ENCODE assay signal across 25 mouse cellular contexts in genomic region chr12:36013216-36013910, GRCm38 (mm10). TPM values are rescaled to one million over a fixed set of nuclear protein-coding genes. Genes with fewer than 3 reads are reported as not detected.
"Had no signal": no experiment of that assay in that cellular context is flagged by ENCODE, and none has a peak within 500 bp of the region (broad histone marks: within the 10 kb centered on the region; RNA-seq: fewer than 3 reads in every experiment).

No protein-coding gene starts in this region.

- H3K4me2 ChIP-seq: lung, embryonic 15.5 days; midbrain, embryonic 12.5 days; neural tube, embryonic 12.5 days had no signal

- ATAC-seq: liver, postnatal 0 days; lung, postnatal 0 days had no signal

- H3K9me3 ChIP-seq: lung, embryonic 15.5 days; megakaryocyte, embryonic 14.5 days; midbrain, embryonic 12.5 days; neural tube, embryonic 12.5 days had no signal

- H3K27ac ChIP-seq: lung, embryonic 15.5 days; macrophage; midbrain, embryonic 12.5 days; neural tube, embryonic 12.5 days had no signal

- DNase-seq: liver, postnatal 0 days; lung, adult 2 months; lung, postnatal 14 days; lung, postnatal 36 days; midbrain, embryonic 14.5 days; retina, postnatal 1 day; right cerebral cortex, adult 18-20 months; right cerebral cortex, postnatal 25 days; right cerebral cortex, postnatal 4 days; spleen, adult 18-20 months; thymus, adult 2 months; thymus, postnatal 25 days; thymus, postnatal 4 days had no signal

- H3K4me3 ChIP-seq: lung, embryonic 15.5 days; megakaryocyte, embryonic 14.5 days; midbrain, embryonic 12.5 days; neural tube, embryonic 12.5 days had no signal

- H3K9ac ChIP-seq: liver, postnatal 0 days; lung, embryonic 15.5 days; midbrain, embryonic 12.5 days; neural tube, embryonic 12.5 days had no signal

- H3K4me1 ChIP-seq: megakaryocyte, embryonic 14.5 days; midbrain, embryonic 12.5 days; neural tube, embryonic 12.5 days had no signal

- H3K27me3 ChIP-seq: lung, embryonic 15.5 days; megakaryocyte, embryonic 14.5 days; midbrain, embryonic 12.5 days; neural tube, embryonic 12.5 days had no signal

RNA-seq across cellular contexts. Expression of gene Agr2, which starts 20.7 kb away (rescaled TPM):
- total RNA-seq: megakaryocyte progenitor cell, adult 5-6 weeks; midbrain, postnatal 0 days; monocyte, adult 5-6 weeks; neutrophil, adult 5-6 weeks had no signal
- polyA plus RNA-seq: liver, postnatal 0 days; macrophage; midbrain, embryonic 12.5 days; midbrain, embryonic 14.5 days; neural tube, embryonic 12.5 days; neural tube, embryonic 14.5 days; testis, adult 2 months had no signal
